Mouse (Mus musculus): ENCODE results near the gene Hoxa9. TPM values are rescaled to one million over a fixed set of nuclear protein-coding genes. Genes with fewer than 3 reads are reported as not detected.

Gene Hoxa9
- polyA plus RNA-seq, 1 experiment from 2014 or later, result 77.4 TPM

DNA sequence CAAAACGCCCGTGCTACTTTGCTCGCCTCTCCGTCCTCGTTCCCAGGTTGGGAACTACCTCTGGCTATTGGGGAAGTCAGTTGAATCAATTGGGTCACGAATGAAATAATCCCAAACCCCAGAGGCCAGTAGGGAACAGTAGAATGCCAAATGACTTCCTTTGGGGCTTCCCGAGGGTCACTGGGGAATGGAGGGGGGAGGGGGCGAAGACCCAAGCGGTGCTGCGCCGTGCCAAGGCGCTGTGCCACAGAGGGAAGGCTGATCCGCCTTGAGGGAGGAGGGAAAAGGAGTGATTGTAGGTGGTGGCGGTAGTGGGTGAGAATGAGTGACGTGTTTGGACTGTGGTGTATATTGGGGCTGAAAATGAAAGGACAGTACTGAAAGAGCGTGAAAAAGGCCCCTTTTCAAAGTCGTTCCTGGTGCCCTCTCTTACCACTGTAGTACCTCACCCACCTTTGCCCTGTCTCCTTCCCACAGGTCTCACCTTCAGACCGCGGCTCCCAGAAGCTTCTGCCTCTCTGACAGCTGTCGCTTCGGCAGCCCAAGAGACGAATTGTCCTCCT lies 18.3 kb downstream of the Hoxa9 start:
- Histone ChIP-seq H3K4me2 (peak overlapping the region; percentile 96), H3K9me3 (no peaks in the 10 kb centered on the region), H3K27ac (peak overlapping the region; percentile 98), H3K27me3 (peaks cover 16% of the 10 kb centered on the region), H3K4me1 (replicated peaks) (peaks cover 66% of the 10 kb centered on the region), H3K4me3 (replicated peaks) (peak overlapping the region; percentile 79), H3K9ac (replicated peaks) (peak overlapping the region; percentile 94), H3K36me3 (no peaks in the 10 kb centered on the region)
- ATAC-seq (ENCODE audit: insufficient number of reproducible peaks, insufficient read depth, low FRiP score, low TSS enrichment, low read depth), result no peak
- under 1% methylated on average over 22 of the region's 22 CpGs for WGBS

DNA sequence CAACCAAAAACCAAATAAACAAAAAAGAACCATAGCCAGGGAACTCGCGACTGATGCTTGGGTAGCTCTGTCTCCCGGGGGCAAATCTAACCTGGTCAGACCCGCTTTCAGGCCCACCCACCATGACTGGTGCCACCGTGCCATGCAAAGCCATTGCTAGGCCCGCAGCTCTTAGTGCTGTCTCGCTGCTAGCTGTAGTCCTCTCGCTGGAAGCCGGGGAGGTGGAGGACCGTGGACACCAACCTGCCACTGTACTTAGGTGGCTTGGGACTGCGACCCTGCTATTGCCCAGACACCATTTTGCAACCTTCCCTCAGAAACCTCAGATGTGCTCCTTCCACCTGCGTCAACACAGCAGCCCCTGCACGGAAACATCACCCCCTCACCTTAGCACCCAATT lies 18.9 kb downstream of the Hoxa9 start:
- H3K9ac ChIP-seq (replicated peaks), result peak overlapping the region; percentile 94
- WGBS, result 0% methylated on average over 13 of the region's 13 CpGs
- peak overlapping the region; percentile 79 for H3K4me3 ChIP-seq (replicated peaks)
- H3K36me3 ChIP-seq, result no peaks in the 10 kb centered on the region
- H3K4me1 ChIP-seq (replicated peaks), result peaks cover 70% of the 10 kb centered on the region
- H3K9me3 ChIP-seq, result no peaks in the 10 kb centered on the region
- peaks cover 23% of the 10 kb centered on the region for H3K27me3 ChIP-seq
- no peak for ATAC-seq (ENCODE audit: insufficient number of reproducible peaks, insufficient read depth, low FRiP score, low TSS enrichment, low read depth)
- peak overlapping the region; percentile 98 for H3K27ac ChIP-seq
- peak overlapping the region; percentile 96 for H3K4me2 ChIP-seq

DNA sequence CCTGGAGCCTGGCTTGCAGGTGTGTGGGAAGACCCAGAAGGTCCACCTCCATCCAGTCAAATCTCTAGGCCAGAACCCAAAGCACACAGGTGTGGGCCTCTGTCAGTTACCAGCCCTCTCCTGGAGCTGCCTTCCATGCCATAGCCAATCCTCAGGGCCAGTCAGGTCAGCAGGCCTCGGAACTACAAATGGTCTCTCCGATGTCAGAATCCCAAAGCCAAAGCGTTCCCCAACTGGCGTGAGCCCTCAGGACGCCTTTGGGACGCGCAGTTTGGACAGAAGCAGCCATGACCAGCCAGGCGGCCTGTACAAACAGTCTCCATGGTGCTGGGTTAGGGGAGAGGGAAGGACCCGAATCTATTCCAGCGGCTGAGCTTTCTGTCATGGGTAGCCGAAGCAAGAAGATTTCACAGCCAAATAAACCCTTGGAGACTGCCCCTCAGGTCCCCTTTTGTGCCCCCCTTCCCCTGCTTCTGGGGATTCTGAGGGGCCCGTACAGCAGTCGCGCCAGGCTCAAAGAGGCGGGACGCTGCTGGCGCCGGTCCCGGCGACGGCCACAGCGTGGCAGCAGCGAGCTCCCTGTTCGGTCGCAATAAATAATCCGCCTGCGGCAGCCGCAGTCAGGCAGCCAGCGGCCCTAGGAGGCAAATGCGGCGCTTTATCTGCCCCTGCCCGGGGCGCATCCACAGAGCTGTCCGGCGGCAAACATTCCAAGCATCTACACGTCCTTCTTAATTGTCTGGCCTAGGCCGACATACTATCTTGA lies 19.5 kb downstream of the Hoxa9 start:
- Histone ChIP-seq H3K27ac (peak overlapping the region; percentile 98), H3K4me2 (peak overlapping the region; percentile 96), H3K9me3 (no peaks in the 10 kb centered on the region), H3K36me3 (peaks cover under 1% of the 10 kb centered on the region; the same call in 1 of the 2 replicates), H3K9ac (replicated peaks) (peak overlapping the region; percentile 94), H3K27me3 (peaks cover 26% of the 10 kb centered on the region), H3K4me3 (replicated peaks) (peak overlapping the region; percentile 79), H3K4me1 (replicated peaks) (peaks cover 74% of the 10 kb centered on the region)
- WGBS, result under 1% methylated on average over 37 of the region's 37 CpGs
- peak; percentile 16; the same call in 1 of the 2 replicates for ATAC-seq (ENCODE audit: insufficient number of reproducible peaks, insufficient read depth, low FRiP score, low TSS enrichment, low read depth)

DNA sequence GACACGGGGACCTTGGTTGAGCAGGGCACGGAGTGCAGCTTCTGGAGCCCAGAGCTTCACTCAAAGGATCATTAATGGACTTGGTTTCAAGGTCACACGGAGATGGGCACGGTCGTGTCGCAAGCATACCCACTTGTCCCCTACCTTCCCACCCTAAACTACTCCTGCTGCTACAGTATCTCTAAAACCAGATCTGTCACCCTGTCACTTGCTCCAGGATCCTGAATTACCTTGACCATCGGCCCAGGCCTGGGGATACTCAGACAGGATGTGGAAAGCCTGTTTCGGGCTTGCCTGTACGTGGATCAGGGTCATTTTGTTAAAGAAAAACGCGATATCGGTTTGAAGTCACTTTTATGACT lies 21.2 kb downstream of the Hoxa9 start:
- H3K9me3 ChIP-seq, result no peaks in the 10 kb centered on the region
- peak overlapping the region; percentile 72 for H3K9ac ChIP-seq (replicated peaks)

DNA sequence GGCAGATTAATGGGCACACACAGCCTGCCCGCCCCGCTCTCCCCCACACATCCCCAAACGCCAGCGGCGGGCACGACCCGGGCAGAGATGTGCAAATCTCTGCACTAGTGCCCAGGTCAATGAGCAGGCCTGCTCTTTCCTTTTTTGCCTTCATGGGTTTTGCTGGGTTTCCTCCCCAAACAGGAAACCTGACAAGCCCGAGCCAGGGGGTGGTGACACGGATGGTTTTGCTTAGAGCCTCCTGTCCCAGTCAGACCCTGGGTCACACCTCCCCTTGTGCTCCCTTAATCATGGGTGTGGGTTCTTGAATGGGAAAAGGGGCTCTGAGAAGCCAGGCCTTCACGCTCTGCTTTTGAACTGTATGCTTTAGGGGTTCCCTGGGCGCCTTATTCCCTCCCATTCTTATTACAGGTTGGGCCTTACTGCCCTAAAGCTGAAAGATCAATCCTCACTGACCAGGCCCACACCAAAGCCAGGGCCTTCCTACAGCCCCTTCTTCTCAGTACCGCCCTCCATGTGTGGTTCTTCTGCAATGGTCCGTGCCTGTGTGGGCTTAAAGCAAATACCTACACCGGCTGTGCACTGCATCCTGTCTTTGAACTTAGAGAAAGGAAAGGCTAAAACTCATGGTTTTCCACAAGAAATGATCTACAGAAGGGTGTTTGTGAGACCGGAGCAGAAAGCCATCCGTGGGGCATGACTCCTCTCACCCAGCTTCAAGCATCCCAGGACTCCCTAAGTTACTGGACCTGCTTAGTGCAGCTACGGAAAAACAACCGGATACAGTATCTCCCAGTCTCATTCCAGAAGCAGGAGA lies 21.8 kb downstream of the Hoxa9 start:
- Histone ChIP-seq H3K27me3 (peaks cover 28% of the 10 kb centered on the region; the same call in 1 of the 2 replicates), H3K36me3 (peaks cover 17% of the 10 kb centered on the region), H3K4me1 (replicated peaks) (peaks cover 74% of the 10 kb centered on the region), H3K27ac (peak overlapping the region; percentile 69), H3K4me3 (replicated peaks) (peak overlapping the region; percentile 79), H3K9ac (replicated peaks) (peak overlapping the region; percentile 72), H3K9me3 (no peaks in the 10 kb centered on the region), H3K4me2 (peak overlapping the region; percentile 96)
- 4% methylated on average over 18 of the region's 18 CpGs for WGBS
- ATAC-seq (ENCODE audit: insufficient number of reproducible peaks, insufficient read depth, low FRiP score, low TSS enrichment, low read depth), result no peak

More for the DNA sequence above, 21.2 kb downstream of the Hoxa9 start:
- Histone ChIP-seq H3K4me2 (peak overlapping the region; percentile 96), H3K27ac (peak overlapping the region; percentile 69), H3K4me3 (replicated peaks) (peak overlapping the region; percentile 79), H3K36me3 (peaks cover 17% of the 10 kb centered on the region), H3K27me3 (peaks cover 28% of the 10 kb centered on the region; the same call in 1 of the 2 replicates), H3K4me1 (replicated peaks) (peaks cover 74% of the 10 kb centered on the region)
- ATAC-seq (ENCODE audit: insufficient number of reproducible peaks, insufficient read depth, low FRiP score, low TSS enrichment, low read depth), result no peak
- WGBS, result 5% methylated on average over 12 of the region's 12 CpGs

DNA sequence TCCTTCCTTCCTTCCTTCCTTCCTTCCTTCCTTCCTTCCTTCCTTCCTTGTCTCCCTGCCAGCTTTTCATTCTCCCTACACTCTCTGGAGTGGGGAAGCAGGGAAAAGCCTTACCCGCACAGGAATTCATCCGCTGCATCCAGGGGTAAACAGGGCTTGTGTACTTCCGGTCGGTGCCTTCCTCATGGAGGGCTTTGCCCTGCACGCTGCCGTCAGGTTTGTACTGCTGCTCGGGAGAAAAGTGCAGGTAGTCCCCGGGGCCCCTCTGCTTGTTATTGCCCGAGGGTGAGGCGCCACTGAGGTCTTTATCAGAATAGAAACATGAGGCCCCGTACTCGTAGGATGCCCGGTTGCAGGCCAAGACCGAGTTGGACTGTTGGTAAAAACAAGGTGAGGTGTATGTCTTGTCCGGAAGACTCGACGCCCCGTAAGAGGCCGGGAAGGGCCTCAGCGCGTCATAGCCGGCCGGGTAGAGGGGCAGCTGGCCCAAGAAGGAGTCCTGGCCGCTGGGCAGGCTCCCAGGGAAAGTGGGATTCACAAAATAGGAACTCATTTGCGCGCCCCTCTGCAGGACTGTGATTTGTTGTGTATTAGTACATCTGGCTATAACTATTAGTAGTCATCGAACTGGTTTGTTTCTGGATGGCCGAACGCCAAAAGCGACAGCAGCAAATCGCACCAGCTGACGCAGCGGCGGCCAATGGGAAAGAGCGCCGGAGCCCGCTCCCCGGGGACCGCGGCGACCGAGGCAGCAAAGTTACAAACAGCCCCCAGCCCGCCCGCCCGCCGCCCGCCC lies 22.6 kb downstream of the Hoxa9 start, which contains the start of gene Hoxa6:
Gene Hoxa6, minus strand, starts transcription at position 651 of the 796 bp plus-strand sequence.
- H3K4me1 ChIP-seq (replicated peaks), result peaks cover 80% of the 10 kb centered on the region
- peak within 1 kb of the TSS; percentile 72 for H3K9ac ChIP-seq (replicated peaks)
- H3K4me3 ChIP-seq (replicated peaks), result peak within 1 kb of the TSS; percentile 79
- no peak for ATAC-seq (ENCODE audit: insufficient number of reproducible peaks, insufficient read depth, low FRiP score, low TSS enrichment, low read depth)
- H3K4me2 ChIP-seq, result peak within 1 kb of the TSS; percentile 96
- no peaks in the 10 kb centered on the region for H3K9me3 ChIP-seq
- under 1% methylated on average over 45 of the region's 47 CpGs for WGBS
- H3K27me3 ChIP-seq, result peaks cover 33% of the 10 kb centered on the region; the same call in 1 of the 2 replicates
- H3K36me3 ChIP-seq, result peaks cover 25% of the 10 kb centered on the region
- H3K27ac ChIP-seq, result peak within 1 kb of the TSS; percentile 69

DNA sequence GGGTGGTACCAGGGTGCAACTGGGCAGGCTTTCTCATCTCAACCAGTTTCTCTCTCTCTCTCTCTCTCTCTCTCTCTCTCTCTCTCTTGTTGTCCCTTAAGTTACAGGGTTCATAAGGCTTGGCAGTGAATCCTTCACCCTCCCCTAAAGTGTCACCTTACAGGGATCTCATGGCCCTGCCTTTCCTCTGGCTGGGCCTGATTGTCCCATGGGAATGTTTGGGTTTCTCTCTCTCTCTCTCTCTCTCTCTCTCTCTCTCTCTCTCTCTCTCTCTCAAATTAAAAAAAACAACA lies 23.3 kb downstream of the Hoxa9 start:
- H3K4me2 ChIP-seq, result peak overlapping the region; percentile 96
- ATAC-seq (ENCODE audit: insufficient number of reproducible peaks, insufficient read depth, low FRiP score, low TSS enrichment, low read depth), result no peak
- H3K9ac ChIP-seq (replicated peaks), result peak overlapping the region; percentile 50; the same call in 1 of the 2 replicates
- peaks cover 33% of the 10 kb centered on the region; the same call in 1 of the 2 replicates for H3K27me3 ChIP-seq
- H3K36me3 ChIP-seq, result peaks cover 28% of the 10 kb centered on the region
- H3K4me3 ChIP-seq (replicated peaks), result peak overlapping the region; percentile 79
- no peak overlapping the region for H3K27ac ChIP-seq
- H3K9me3 ChIP-seq, result no peaks in the 10 kb centered on the region
- H3K4me1 ChIP-seq (replicated peaks), result peaks cover 86% of the 10 kb centered on the region

DNA sequence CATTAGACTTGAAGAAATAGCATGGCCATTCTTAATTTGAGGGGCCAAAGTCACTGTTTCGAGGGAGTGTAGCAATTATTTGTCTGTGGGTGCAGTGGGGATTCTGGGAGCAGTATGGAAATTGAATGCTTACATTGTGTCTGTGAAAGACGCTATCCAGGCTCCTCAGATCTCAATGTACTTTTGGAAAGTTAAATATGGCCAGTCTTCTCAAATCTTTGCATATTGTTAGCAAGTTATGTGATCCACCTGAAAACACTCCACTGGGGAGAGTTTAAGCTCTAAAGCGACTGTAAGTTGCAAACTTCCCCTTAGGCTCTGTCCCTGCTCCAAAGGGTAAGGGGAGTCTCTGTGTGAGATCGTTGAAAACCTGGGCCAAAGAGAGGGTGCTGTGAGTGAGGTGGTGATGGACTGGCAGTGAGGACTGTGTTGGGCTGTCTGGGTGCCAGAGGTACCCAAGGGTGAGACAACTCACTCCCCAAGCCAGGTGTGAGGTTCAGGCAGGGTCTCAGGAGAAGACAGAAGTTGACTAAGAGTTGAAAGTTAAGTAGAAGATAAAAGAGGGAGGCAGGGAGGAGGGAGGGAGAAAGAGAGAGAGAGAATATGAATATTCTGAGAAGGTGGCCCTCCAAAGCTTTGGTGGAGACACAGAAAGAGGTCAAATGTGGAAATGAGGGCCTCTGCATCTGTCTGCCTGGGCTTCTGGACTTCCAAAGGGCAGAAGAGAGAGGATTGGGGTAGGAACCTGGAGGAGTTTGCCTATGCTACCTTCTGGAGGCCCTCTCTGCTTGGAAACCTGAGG lies 23.8 kb downstream of the Hoxa9 start:
- peaks cover 33% of the 10 kb centered on the region; the same call in 1 of the 2 replicates for H3K27me3 ChIP-seq
- H3K9ac ChIP-seq (replicated peaks), result peak overlapping the region; percentile 50; the same call in 1 of the 2 replicates
- no peak for ATAC-seq (ENCODE audit: insufficient number of reproducible peaks, insufficient read depth, low FRiP score, low TSS enrichment, low read depth)
- H3K27ac ChIP-seq, result 0 out of 2 replicates have a peak overlapping the region, but pooled peaks have one; percentile 35
- 12% methylated on average over 4 of the region's 4 CpGs for WGBS
- peaks cover 88% of the 10 kb centered on the region for H3K4me1 ChIP-seq (replicated peaks)
- H3K36me3 ChIP-seq, result peaks cover 32% of the 10 kb centered on the region
- H3K4me3 ChIP-seq (replicated peaks), result peak overlapping the region; percentile 50
- peak overlapping the region; percentile 96 for H3K4me2 ChIP-seq
- no peaks in the 10 kb centered on the region for H3K9me3 ChIP-seq

DNA sequence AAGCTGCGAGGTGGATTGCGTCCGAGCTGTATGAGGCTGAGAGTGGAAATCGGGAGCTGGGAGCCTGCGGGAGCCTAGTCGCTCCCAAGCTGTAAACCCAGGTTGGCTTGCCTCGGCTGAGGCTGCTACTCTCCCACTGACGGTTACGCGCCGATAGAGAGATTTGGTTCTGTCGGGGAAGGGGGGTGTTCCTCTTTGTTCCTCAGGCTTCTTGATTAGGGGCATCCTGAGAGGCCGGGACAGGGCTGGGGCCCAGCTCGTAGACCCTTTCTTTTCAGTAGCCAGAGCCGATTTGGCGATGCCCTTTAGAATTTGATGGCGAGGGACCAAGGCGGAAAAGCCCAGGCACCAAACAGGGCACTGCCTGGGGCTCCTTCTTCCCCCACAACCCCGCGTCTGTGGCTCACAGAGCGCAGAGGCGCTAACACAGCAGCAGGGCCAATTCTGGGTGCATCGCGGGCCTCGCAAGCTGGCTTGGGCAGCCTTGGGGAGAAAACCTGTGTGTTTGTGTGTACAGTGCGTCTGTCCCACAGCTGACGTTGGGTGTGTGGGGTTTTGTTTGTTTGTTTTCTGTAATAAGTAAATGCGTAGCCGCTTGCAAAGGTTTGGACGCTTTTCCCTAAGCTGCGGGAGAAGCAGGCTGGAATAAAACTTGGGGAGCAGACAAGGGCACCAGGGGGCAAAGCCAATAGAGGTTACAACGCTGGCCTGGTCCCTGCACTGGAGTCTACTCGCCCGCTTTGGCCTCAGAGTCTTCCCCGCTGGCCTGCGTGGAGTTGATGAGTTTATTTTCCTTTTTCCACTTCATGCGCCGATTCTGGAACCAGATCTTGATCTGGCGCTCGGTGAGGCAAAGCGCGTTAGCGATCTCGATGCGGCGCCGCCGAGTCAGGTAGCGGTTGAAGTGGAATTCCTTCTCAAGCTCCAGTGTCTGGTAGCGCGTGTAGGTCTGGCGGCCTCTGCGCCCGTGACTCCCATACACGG lies 25.0 kb downstream of the Hoxa9 start:
- H3K9me3 ChIP-seq, result no peaks in the 10 kb centered on the region
- H3K4me1 ChIP-seq (replicated peaks), result peaks cover 93% of the 10 kb centered on the region
- H3K9ac ChIP-seq (replicated peaks), result peak overlapping the region; percentile 50
- peak overlapping the region; percentile 50 for H3K4me3 ChIP-seq (replicated peaks)
- H3K4me2 ChIP-seq, result peak overlapping the region; percentile 96
- WGBS, result 7% methylated on average over 55 of the region's 55 CpGs
- H3K27ac ChIP-seq, result peak overlapping the region; percentile 60; the same call in 1 of the 2 replicates
- H3K27me3 ChIP-seq, result peaks cover 33% of the 10 kb centered on the region; the same call in 1 of the 2 replicates
- H3K36me3 ChIP-seq, result peaks cover 41% of the 10 kb centered on the region
- no peak for ATAC-seq (ENCODE audit: insufficient number of reproducible peaks, insufficient read depth, low FRiP score, low TSS enrichment, low read depth)

Data from limb, embryonic 12.5 days (tissue).